Mouse (Mus musculus) effector memory CD4-positive, alpha-beta T cell, adult 7 months (primary cell): ENCODE results near the gene Xrra1. TPM values are rescaled to one million over a fixed set of nuclear protein-coding genes. Genes with fewer than 3 reads are reported as not detected.

ENCODE experiments used
- polyA plus RNA-seq: library from polyadenylated mRNA; unstranded; fragments of 100-300 nt; shearing (Covaris generic); gene quantifications from one replicate; pipeline ENCODE4 v1.2.1, GENCODE M21; 2017

Gene Xrra1
- not detected for polyA plus RNA-seq

DNA sequence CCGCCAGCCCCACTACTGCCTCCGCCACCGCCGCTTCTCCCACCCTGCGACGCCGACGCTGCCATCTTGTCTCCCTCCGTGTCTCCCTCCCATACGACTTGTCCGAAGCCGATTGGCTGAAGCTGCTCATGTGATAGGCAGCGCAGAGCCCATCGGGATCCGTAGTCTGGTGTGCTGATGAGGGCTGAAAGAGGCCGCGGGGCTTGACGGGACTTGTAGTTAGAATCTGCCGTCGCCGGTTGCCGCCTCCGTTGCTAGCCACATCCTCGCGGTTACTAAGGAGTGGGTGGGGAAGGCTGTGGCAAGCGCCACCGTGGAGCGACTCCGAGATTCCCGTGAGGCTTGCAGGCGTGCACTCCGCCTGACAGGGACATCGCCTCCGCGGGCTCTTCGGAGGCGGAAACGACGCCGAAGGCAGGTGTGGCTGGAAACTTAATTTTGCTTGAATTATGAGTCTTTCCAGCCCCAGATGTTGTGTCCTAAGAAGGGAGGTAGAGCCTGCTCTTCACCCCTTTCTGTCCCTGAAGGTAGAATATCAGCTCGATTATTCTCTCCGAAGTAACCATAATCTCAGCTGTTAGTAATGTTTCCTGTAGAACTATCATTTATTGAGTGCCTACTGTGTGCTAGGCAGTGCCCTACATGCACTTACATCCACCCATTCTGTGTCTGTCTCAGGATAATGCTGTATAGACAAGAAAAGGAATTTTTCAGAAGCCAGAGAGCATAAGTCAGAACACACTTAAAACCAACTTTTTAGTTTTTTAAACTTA lies at the start of gene Xrra1:
Xrra1 (plus strand) TSS at position 304 of the 773 bp plus-strand sequence.

DNA sequence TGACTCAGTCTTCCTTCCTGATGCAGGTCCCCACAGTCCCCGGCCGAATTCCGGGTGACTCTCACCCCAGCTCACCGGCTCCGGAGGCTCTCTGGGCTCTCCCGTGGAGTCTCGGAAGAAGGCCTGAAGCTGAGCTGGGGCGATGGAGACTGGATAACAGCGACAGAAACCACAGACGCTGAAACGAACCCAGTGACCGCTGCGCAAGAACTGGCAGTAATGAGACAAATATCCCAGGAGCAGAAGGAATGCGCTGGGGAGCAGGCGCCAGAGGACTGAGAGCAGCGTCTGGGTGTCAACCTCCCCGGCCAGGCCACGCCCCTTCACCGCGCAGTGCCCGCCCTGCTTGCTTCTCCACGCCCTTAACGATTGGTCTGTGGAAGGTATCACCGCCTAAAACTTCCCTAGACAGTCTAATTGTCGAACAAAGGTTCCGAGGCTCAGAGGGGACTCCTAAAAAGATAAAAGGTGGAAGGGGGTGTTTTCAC lies 30.8 kb upstream of the Xrra1 start, which contains the start of gene Neu3:
Neu3 (minus strand) TSS at position 335 of the 488 bp plus-strand sequence.

DNA sequence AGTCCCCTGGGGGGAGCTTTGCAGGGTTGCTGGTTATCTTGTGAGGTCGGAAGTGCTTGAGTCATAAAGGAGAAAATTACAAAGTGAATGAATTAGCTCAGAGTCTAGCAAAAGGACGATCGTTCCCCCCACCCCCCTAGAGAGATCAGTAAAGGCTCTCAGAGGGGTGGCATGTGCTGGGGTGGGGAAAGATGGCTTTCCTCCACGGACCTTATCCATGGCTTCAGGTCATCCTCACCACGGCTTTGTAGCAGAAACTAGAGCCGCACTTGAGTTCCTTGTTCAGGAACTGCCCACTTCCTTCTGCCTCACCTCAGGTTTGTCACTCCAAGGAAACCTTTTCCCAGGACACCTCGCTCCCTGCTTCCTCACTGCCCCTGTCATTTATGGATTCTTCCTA lies 4.4 kb downstream of the Xrra1 start, which contains the start of gene Spcs2:
Spcs2 (minus strand) TSS at position 101 of the 400 bp plus-strand sequence.

Other genes starting within 250 kb of the Xrra1 start
- 0.16 TPM for gene Tpbgl, start 232.0 kb upstream of the Xrra1 start, polyA plus RNA-seq
- gene Slco2b1, start 147.8 kb upstream of the Xrra1 start, polyA plus RNA-seq = not detected
- gene Olfr520, start 128.8 kb upstream of the Xrra1 start, polyA plus RNA-seq = not detected
- not detected for gene Olfr521, start 95.6 kb upstream of the Xrra1 start, polyA plus RNA-seq
- 3.8 TPM for gene Neu3, start 30.7 kb upstream of the Xrra1 start, polyA plus RNA-seq
- 249 TPM for gene Spcs2, start 4.3 kb downstream of the Xrra1 start, polyA plus RNA-seq
- gene Rnf169, start 121.3 kb downstream of the Xrra1 start, polyA plus RNA-seq = 6.4 TPM
- not detected for gene Chrdl2, start 147.1 kb downstream of the Xrra1 start, polyA plus RNA-seq